Mouse (Mus musculus): Measurements from ENCODE around the gene Entpd2.

GRCm38 (mm10) chr2:25402972-25403601, 7.4 kb downstream of the Entpd2 start:
- no peak for TF ChIP-seq CTCF (IDR thresholded peaks at IDR 0.05; ENCODE audit: control insufficient read depth, insufficient read depth, insufficient replicate concordance, low read depth, low read length)
- TF ChIP-seq POLR2A (IDR thresholded peaks at IDR 0.05; ENCODE audit: control insufficient read depth, low read depth, low read length), result peak; percentile 46
